Mouse (Mus musculus) E14TG2a.4 (cell line): ENCODE results near the gene Calhm6.

ENCODE experiments used
- CTCF ChIP-seq: conservative IDR thresholded peaks from 2 replicates; pipeline ENCODE4 v1.5.1; 2014; ENCODE audit warnings: low read length
- NANOG ChIP-seq: IDR thresholded peaks from 2 replicates; pipeline ENCODE4 v1.6.1; 2014; ENCODE audit warnings: borderline replicate concordance, low read length, mixed read lengths
- POU5F1 ChIP-seq: IDR thresholded peaks from 2 replicates; pipeline ENCODE4 v1.6.1; 2014; ENCODE audit warnings: low read length, borderline replicate concordance

GRCm38 (mm10) chr10:34172663-34173282 is 45.0 kb upstream of the Calhm6 start:
- TF ChIP-seq CTCF, result no peak
- no peak for TF ChIP-seq POU5F1
- no peak for TF ChIP-seq NANOG
